Comparison of ENCODE assay signal across 29 mouse cellular contexts in genomic region chr17:28131156-28131555, GRCm38 (mm10). TPM values are rescaled to one million over a fixed set of nuclear protein-coding genes. Genes with fewer than 3 reads are reported as not detected.
DNase-seq lines count a peak whose midpoint lies in the region; ATAC-seq and TF ChIP-seq lines count a peak whose summit lies in the region.
"Had no signal": no experiment of that assay in that cellular context is flagged by ENCODE, and none has a peak within 500 bp of the region (broad histone marks: within the 10 kb centered on the region; RNA-seq: fewer than 3 reads in every experiment).

No protein-coding gene starts in this region.

- no peak overlapping the region for H3K27ac ChIP-seq in embryonic facial prominence, embryonic 11.5 days (replicated peaks; ENCODE audit: low read depth, low read length)
- no peak overlapping the region for H3K27ac ChIP-seq in embryonic facial prominence, embryonic 10.5 days (replicated peaks)
- H3K27ac ChIP-seq in hindbrain, embryonic 15.5 days (replicated peaks) = no peak overlapping the region
- H3K27ac ChIP-seq in hindbrain, postnatal 0 days = no peak overlapping the region
- no peak overlapping the region for H3K27ac ChIP-seq in stomach, postnatal 0 days (replicated peaks)
- H3K27ac ChIP-seq: heart, adult 2 months; heart, embryonic 15.5 days; kidney, embryonic 15.5 days; liver, embryonic 14.5 days; lung, embryonic 15.5 days; midbrain, embryonic 12.5 days; neural tube, embryonic 13.5 days had no signal

- peak; percentile 30; the same call in 1 of the 2 replicates for ATAC-seq in embryonic facial prominence, embryonic 11.5 days (replicated peaks; ENCODE audit: insufficient number of reproducible peaks, low FRiP score, low TSS enrichment, low read depth)
- 0 out of 2 replicates have a peak, but pooled peaks have one; percentile 63 for ATAC-seq in hindbrain, embryonic 15.5 days (ENCODE audit: low FRiP score, low read depth)
- ATAC-seq in hindbrain, postnatal 0 days = no peak
- peak; percentile 75 for ATAC-seq in stomach, postnatal 0 days (ENCODE audit: low FRiP score, low TSS enrichment)
- no peak for ATAC-seq in megakaryocyte progenitor cell, adult 5-6 weeks (replicated peaks; ENCODE audit: poor library complexity)
- ATAC-seq: forebrain, embryonic 16.5 days had no signal

- no peaks in the 10 kb centered on the region for H3K9me3 ChIP-seq in embryonic facial prominence, embryonic 11.5 days (replicated peaks; ENCODE audit: control insufficient read depth, low read length)
- H3K9me3 ChIP-seq in embryonic facial prominence, embryonic 10.5 days = no peaks in the 10 kb centered on the region
- no peaks in the 10 kb centered on the region for H3K9me3 ChIP-seq in hindbrain, embryonic 15.5 days
- no peaks in the 10 kb centered on the region for H3K9me3 ChIP-seq in hindbrain, postnatal 0 days (ENCODE audit: low read length)
- no peaks in the 10 kb centered on the region for H3K9me3 ChIP-seq in stomach, postnatal 0 days (ENCODE audit: control insufficient read depth, low read length)
- H3K9me3 ChIP-seq: heart, embryonic 15.5 days; kidney, embryonic 15.5 days; lung, embryonic 15.5 days; midbrain, embryonic 12.5 days; neural tube, embryonic 13.5 days had no signal

- no peaks in the 10 kb centered on the region for H3K36me3 ChIP-seq in embryonic facial prominence, embryonic 11.5 days (replicated peaks; ENCODE audit: control insufficient read depth, insufficient read depth, low read depth, low read length)
- H3K36me3 ChIP-seq in embryonic facial prominence, embryonic 10.5 days (replicated peaks) = no peaks in the 10 kb centered on the region
- no peaks in the 10 kb centered on the region for H3K36me3 ChIP-seq in hindbrain, embryonic 15.5 days
- no peaks in the 10 kb centered on the region for H3K36me3 ChIP-seq in hindbrain, postnatal 0 days (ENCODE audit: insufficient read depth, low read length)
- no peaks in the 10 kb centered on the region for H3K36me3 ChIP-seq in stomach, postnatal 0 days (ENCODE audit: control insufficient read depth, insufficient read depth, low read length)
- H3K36me3 ChIP-seq: heart, embryonic 15.5 days; kidney, embryonic 15.5 days; lung, embryonic 15.5 days; midbrain, embryonic 12.5 days; neural tube, embryonic 13.5 days had no signal

- H3K4me2 ChIP-seq in embryonic facial prominence, embryonic 11.5 days (ENCODE audit: low read depth, low read length) = no peak overlapping the region
- no peak overlapping the region for H3K4me2 ChIP-seq in hindbrain, embryonic 15.5 days
- no peak overlapping the region for H3K4me2 ChIP-seq in hindbrain, postnatal 0 days (ENCODE audit: low read depth, low read length)
- no peak overlapping the region for H3K4me2 ChIP-seq in stomach, postnatal 0 days (replicated peaks; ENCODE audit: low read depth)
- H3K4me2 ChIP-seq: heart, embryonic 15.5 days; kidney, embryonic 15.5 days; lung, embryonic 15.5 days; midbrain, embryonic 12.5 days; neural tube, embryonic 13.5 days had no signal

- no peak for TF ChIP-seq CTCF in hindbrain, postnatal 0 days (IDR thresholded peaks at IDR 0.05; ENCODE audit: low read depth)
- no peak for TF ChIP-seq CTCF in stomach, postnatal 0 days (IDR thresholded peaks at IDR 0.05; ENCODE audit: low read depth)

- no peak overlapping the region for H3K9ac ChIP-seq in embryonic facial prominence, embryonic 11.5 days (replicated peaks; ENCODE audit: low read length)
- H3K9ac ChIP-seq in hindbrain, embryonic 15.5 days = no peak overlapping the region
- no peak overlapping the region for H3K9ac ChIP-seq in hindbrain, postnatal 0 days (replicated peaks; ENCODE audit: low read length)
- H3K9ac ChIP-seq in stomach, postnatal 0 days (ENCODE audit: low read length) = no peak overlapping the region
- H3K9ac ChIP-seq: heart, embryonic 15.5 days; kidney, embryonic 15.5 days; liver, embryonic 14.5 days; lung, embryonic 15.5 days; midbrain, embryonic 12.5 days; neural tube, embryonic 13.5 days had no signal

- no peaks in the 10 kb centered on the region for H3K4me1 ChIP-seq in embryonic facial prominence, embryonic 11.5 days (ENCODE audit: control insufficient read depth, insufficient read depth, low read length)
- H3K4me1 ChIP-seq in embryonic facial prominence, embryonic 10.5 days = peaks cover 20% of the 10 kb centered on the region
- H3K4me1 ChIP-seq in hindbrain, embryonic 15.5 days (replicated peaks) = no peaks in the 10 kb centered on the region
- no peaks in the 10 kb centered on the region for H3K4me1 ChIP-seq in hindbrain, postnatal 0 days (ENCODE audit: insufficient read depth, low read length)
- no peaks in the 10 kb centered on the region for H3K4me1 ChIP-seq in stomach, postnatal 0 days (replicated peaks; ENCODE audit: control insufficient read depth, insufficient read depth)

- no peak overlapping the region for H3K4me3 ChIP-seq in embryonic facial prominence, embryonic 11.5 days (ENCODE audit: low read depth, low read length)
- H3K4me3 ChIP-seq in embryonic facial prominence, embryonic 10.5 days = no peak overlapping the region
- no peak overlapping the region for H3K4me3 ChIP-seq in hindbrain, embryonic 15.5 days
- no peak overlapping the region for H3K4me3 ChIP-seq in hindbrain, postnatal 0 days (ENCODE audit: low read length)
- H3K4me3 ChIP-seq in stomach, postnatal 0 days (ENCODE audit: low read depth, low read length) = no peak overlapping the region
- H3K4me3 ChIP-seq: heart, adult 2 months; heart, embryonic 15.5 days; kidney, embryonic 15.5 days; lung, embryonic 15.5 days; midbrain, embryonic 12.5 days; myocyte; neural tube, embryonic 13.5 days had no signal

- TF ChIP-seq EP300 in stomach, postnatal 0 days (optimal IDR thresholded peaks at IDR 0.05) = no peak

- DNase-seq in embryonic facial prominence, embryonic 11.5 days (ENCODE audit: low spot score) = no peak
- no peak for DNase-seq in embryonic facial prominence, embryonic 10.5 days (ENCODE audit: low spot score)
- DNase-seq in hindbrain, postnatal 0 days (ENCODE audit: low spot score) = no peak
- peak; percentile 18 for DNase-seq in R1 (ENCODE audit: low read depth, low spot score)
- DNase-seq in stomach, postnatal 0 days (ENCODE audit: low spot score) = no peak
- DNase-seq: adrenal gland, adult 8-10 months; cerebellum, adult 11-12 months; cerebellum, postnatal 10 days; gastrocnemius, postnatal 36 days; heart, adult 2 months; heart, postnatal 36 days; kidney, adult 11 months; lung, postnatal 4 days; retina, postnatal 1 day; right cerebral cortex, postnatal 25 days; spleen, adult 18-20 months; thymus, postnatal 14 days had no signal

- no peaks in the 10 kb centered on the region for H3K27me3 ChIP-seq in embryonic facial prominence, embryonic 11.5 days (ENCODE audit: control insufficient read depth, insufficient read depth, low read length)
- H3K27me3 ChIP-seq in embryonic facial prominence, embryonic 10.5 days (replicated peaks; ENCODE audit: low read depth, poor library complexity, severe bottlenecking) = 0 out of 2 replicates have a peak, but pooled peaks cover 7% of the 10 kb centered on the region
- no peaks in the 10 kb centered on the region for H3K27me3 ChIP-seq in hindbrain, embryonic 15.5 days
- no peaks in the 10 kb centered on the region for H3K27me3 ChIP-seq in hindbrain, postnatal 0 days (ENCODE audit: insufficient read depth, low read length)
- no peaks in the 10 kb centered on the region for H3K27me3 ChIP-seq in stomach, postnatal 0 days (ENCODE audit: control insufficient read depth, insufficient read depth, low read length)
- H3K27me3 ChIP-seq: kidney, embryonic 15.5 days; neural tube, embryonic 13.5 days; Patski had no signal

RNA-seq across cellular contexts. Expression of gene Scube3, which starts 10.8 kb away (rescaled TPM):
- 8.6 and 10.3 TPM in 2 replicates for polyA plus RNA-seq in embryonic facial prominence, embryonic 11.5 days (2014; fragmentation: Nextera tagmentation; extraction: Ambion mirVana)
- polyA plus RNA-seq in embryonic facial prominence, embryonic 10.5 days (2016; fragmentation: Nextera tagmentation; extraction: Ambion mirVana) = 8.7 and 9.7 TPM in 2 replicates
- 3.7 and 4.4 TPM in 2 replicates for polyA plus RNA-seq in hindbrain, embryonic 15.5 days (2015; fragmentation: Nextera tagmentation; extraction: Ambion mirVana)
- 10.7 and 10.9 TPM in 2 replicates for total RNA-seq in hindbrain, postnatal 0 days (2014; rRNA removed)
- 2.1 TPM in 2 replicates for polyA plus RNA-seq in hindbrain, postnatal 0 days (2015; fragmentation: Nextera tagmentation; extraction: Ambion mirVana)
- 0.48 and 0.64 TPM in 2 replicates for polyA plus RNA-seq in stomach, postnatal 0 days (2015; fragmentation: Nextera tagmentation; extraction: Ambion mirVana)
- 0.02 and 0.07 TPM in 2 replicates for total RNA-seq in megakaryocyte progenitor cell, adult 5-6 weeks (2015)
- 0.08 and 0.14 TPM in 2 replicates for total RNA-seq in megakaryocyte progenitor cell, adult 5-6 weeks (2017)

RNA-seq across cellular contexts. Expression of gene Zfp523, which starts 45.8 kb away (rescaled TPM):
- 26.8 and 28.3 TPM in 2 replicates for polyA plus RNA-seq in embryonic facial prominence, embryonic 11.5 days (2014; fragmentation: Nextera tagmentation; extraction: Ambion mirVana)
- polyA plus RNA-seq in embryonic facial prominence, embryonic 10.5 days (2016; fragmentation: Nextera tagmentation; extraction: Ambion mirVana) = 32.8 and 35.9 TPM in 2 replicates
- polyA plus RNA-seq in hindbrain, embryonic 15.5 days (2015; fragmentation: Nextera tagmentation; extraction: Ambion mirVana) = 48.1 and 53.1 TPM in 2 replicates
- total RNA-seq in hindbrain, postnatal 0 days (2014; rRNA removed) = 76.0 and 78.3 TPM in 2 replicates
- 37.7 and 39.3 TPM in 2 replicates for polyA plus RNA-seq in hindbrain, postnatal 0 days (2015; fragmentation: Nextera tagmentation; extraction: Ambion mirVana)
- 17.2 and 18.1 TPM in 2 replicates for polyA plus RNA-seq in stomach, postnatal 0 days (2015; fragmentation: Nextera tagmentation; extraction: Ambion mirVana)
- 11.8 and 13.1 TPM in 2 replicates for total RNA-seq in megakaryocyte progenitor cell, adult 5-6 weeks (2015)
- total RNA-seq in megakaryocyte progenitor cell, adult 5-6 weeks (2017) = 13.5 and 18.5 TPM in 2 replicates

RNA-seq across cellular contexts. Expression of gene Tcp11, which starts 50.7 kb away (rescaled TPM):
- polyA plus RNA-seq in embryonic facial prominence, embryonic 11.5 days (2014; fragmentation: Nextera tagmentation; extraction: Ambion mirVana) = 1.1 and 1.3 TPM in 2 replicates
- polyA plus RNA-seq in embryonic facial prominence, embryonic 10.5 days (2016; fragmentation: Nextera tagmentation; extraction: Ambion mirVana) = 0.54 and 0.83 TPM in 2 replicates
- polyA plus RNA-seq in hindbrain, embryonic 15.5 days (2015; fragmentation: Nextera tagmentation; extraction: Ambion mirVana) = 1.5 TPM in 2 replicates
- 2.9 and 3.6 TPM in 2 replicates for total RNA-seq in hindbrain, postnatal 0 days (2014; rRNA removed)
- polyA plus RNA-seq in hindbrain, postnatal 0 days (2015; fragmentation: Nextera tagmentation; extraction: Ambion mirVana) = 1.9 and 2.0 TPM in 2 replicates
- 1.1 and 1.7 TPM in 2 replicates for polyA plus RNA-seq in stomach, postnatal 0 days (2015; fragmentation: Nextera tagmentation; extraction: Ambion mirVana)
- total RNA-seq in megakaryocyte progenitor cell, adult 5-6 weeks (2015) = 0.67 and 1.4 TPM in 2 replicates
- 2.4 and 2.5 TPM in 2 replicates for total RNA-seq in megakaryocyte progenitor cell, adult 5-6 weeks (2017)
- total RNA-seq: gastrocnemius, adult 18-20 months; gastrocnemius, postnatal 36 days; heart, adult 2 months; heart, postnatal 36 days had no signal
- polyA plus RNA-seq: myocyte had no signal

Comparison
In these comparisons a context has a peak if more than half of its experiments do, and no peak if none do; other contexts are left out.
1. ATAC-seq: peak in embryonic facial prominence, embryonic 11.5 days (single experiment), hindbrain, embryonic 15.5 days (single experiment) and stomach, postnatal 0 days (single experiment); none in hindbrain, postnatal 0 days (single experiment) and megakaryocyte progenitor cell, adult 5-6 weeks (single experiment).